Mouse (Mus musculus): ENCODE results near the gene Phf14.
A peak's percentile ranks its signal among the peaks of the same experiment; 100 is the strongest.
"Not testable (repeated sequence)": the region's sequence is repeated elsewhere in the genome, so short reads cannot be mapped to it uniquely, and the experiment has no call there.

Gene Phf14

DNA sequence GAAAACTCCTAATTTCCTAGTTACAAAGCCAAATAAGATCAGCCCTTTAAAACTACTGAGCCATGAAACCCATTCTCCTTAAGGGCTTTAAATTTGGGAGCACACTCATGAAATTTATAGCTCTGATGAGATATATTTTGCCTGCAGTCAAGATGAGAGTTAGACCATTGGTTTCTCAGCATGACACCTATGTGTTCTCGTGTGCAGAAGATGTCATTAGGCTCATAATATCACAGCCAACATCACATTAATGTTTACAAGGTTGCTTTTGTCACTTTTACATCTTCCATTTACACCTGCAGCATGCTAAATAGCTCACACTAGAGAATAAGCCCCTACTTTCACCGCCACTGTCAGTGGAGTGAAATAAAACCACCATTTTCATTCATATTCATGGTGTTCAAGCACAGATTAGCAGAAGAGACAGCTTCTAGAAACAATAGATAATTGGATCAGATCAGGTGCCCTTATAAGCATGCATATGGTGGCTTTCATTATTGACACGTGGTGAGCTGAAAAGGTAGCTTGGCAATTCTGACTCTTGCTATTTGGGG lies 181.9 kb downstream of the Phf14 start:
- DNase-seq (ENCODE audit: low spot score in 2 of 2) = no peak

DNA sequence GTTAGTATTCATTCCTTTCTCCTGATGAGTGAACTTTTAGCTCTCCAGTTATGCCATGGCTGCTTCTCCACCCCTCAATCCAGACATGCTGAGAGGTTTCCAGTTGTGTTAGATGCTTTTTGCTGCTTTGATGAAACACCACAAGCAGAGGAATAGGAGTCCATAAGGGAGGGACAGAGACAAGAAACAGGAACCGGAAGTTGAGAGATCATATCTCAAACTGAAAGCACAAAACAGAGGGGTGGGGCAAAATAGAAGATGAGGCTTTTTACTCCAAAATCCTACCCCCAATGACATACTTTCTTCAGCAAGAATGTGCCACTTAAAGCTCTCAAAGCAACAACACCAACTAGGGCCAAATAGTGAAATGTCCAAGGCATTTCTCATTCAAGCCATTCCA lies 188.1 kb downstream of the Phf14 start:
- no peak for DNase-seq (ENCODE audit: low spot score in 2 of 2)

DNA sequence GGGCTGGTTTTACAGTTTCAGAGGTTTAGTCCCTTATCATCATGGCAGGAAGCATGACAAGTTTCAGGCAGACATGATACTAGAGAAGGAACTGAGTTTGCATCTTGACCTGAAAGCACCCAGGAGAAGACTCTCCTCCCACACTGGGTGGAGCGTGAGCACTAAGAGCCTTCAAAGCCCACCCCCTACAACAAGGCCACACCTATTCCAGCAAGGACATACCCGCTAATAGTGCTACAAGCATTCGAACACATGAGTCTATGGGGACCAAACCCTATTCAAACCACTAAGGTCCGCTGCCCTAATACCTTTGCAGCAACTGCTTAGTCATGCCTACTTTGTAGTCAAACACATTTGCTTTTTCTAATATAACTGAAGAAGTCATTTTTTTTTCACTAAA lies 189.5 kb downstream of the Phf14 start:
- DNase-seq (ENCODE audit: low spot score in 2 of 2) = no peak

DNA sequence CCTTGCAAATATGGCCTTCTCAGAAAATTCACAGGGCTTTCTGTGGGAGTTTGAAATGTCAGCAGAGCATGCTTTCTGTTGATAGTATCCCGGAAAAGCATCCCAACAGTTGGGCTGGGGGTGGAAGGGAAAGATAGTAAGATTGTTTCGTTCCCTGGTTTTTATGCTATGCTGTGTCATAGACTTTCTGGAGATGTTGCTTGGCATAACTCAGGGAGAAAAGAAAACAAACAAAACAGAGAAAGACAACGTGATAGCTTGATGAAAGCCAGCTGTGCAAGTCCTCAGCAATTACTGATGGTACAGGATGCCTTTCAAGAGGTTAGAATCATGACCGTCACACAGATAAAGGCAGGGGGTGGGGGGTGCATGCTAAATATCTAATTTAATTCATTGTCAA lies 197.5 kb downstream of the Phf14 start:
- no peak for DNase-seq (ENCODE audit: low spot score in 2 of 2)

DNA sequence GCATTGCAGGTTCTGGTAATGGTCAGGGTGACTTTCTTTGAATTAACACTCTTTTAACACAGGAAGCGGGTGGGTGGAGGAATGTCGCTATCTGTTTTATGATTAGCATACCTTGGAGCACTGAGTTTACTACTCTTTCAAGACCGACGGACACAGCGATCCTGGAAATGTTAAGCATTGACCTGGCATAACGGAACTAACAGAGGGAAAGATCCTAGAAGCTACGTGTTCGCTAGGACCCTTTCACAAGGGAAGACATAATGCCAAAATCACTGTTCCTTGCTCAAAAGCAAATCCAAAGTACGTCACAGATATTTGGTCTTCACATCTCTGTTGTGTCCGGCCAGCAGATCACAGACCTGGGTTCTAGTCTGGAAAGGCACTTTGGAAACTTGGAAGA lies 199.7 kb downstream of the Phf14 start:
- no peak for DNase-seq (ENCODE audit: low spot score in 2 of 2)

DNA sequence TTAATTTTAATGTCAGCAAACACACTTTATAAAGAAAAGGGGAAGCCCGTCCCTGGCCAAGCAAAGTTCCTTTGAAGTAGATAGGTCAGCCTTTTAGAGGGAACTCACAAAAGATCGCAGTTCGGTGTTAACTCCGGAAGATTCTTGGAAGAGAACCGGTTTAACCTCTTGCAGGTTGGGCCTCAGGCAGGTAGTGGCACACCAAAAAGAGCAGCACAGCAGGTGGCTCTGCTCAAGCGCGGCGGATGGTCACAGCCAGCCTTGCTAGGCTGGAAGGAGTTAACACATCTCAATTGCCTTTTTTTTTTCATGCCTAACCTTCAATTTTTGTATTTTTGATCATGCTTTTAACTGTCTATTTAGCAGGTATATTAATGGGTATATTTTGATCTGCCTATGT lies 200.2 kb downstream of the Phf14 start:
- DNase-seq (ENCODE audit: low spot score in 2 of 2) = no peak

DNA sequence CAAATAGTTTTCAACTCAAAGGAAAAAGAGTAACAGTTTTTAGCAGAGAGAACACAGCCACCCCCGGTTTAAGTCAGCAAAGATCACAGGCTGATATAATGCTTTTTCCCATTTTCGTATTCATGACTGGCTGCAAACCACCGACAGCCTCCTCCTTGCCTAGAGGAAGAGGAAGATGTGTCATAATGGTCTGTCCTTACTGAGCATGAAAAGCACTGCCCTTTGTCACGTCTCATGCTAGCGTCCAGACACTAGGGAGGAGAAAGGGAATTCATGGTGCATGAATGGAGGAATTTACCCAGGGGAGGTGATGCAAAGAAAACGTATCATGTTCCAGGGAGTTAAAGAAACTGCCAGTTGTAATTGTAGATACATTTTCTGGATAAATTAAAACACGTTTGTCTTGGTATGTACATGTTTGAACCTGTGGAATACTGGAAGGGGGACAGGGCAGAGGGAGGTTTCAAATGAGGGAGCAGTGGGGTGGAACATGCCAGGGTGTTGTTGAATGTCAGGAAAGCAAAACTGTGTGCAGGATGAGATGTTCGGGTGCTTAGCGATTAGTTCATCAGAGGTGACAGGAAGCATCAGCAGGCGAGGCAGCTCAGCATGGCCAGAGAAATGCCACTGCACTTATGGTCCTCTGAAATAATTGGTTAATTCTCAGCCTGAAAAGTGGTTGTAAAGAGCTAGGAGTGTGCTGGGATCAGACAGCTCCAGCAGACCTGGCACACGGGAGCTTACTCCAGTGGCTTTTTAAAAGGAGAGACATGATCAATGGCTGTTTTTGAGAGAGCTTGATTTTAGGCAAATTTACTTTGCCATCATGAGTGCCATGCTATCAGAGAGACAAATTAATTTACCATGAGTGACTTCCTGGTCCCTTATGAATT lies 209.6 kb downstream of the Phf14 start:
- DNase-seq (ENCODE audit: low spot score in 2 of 2) = no peak

DNA sequence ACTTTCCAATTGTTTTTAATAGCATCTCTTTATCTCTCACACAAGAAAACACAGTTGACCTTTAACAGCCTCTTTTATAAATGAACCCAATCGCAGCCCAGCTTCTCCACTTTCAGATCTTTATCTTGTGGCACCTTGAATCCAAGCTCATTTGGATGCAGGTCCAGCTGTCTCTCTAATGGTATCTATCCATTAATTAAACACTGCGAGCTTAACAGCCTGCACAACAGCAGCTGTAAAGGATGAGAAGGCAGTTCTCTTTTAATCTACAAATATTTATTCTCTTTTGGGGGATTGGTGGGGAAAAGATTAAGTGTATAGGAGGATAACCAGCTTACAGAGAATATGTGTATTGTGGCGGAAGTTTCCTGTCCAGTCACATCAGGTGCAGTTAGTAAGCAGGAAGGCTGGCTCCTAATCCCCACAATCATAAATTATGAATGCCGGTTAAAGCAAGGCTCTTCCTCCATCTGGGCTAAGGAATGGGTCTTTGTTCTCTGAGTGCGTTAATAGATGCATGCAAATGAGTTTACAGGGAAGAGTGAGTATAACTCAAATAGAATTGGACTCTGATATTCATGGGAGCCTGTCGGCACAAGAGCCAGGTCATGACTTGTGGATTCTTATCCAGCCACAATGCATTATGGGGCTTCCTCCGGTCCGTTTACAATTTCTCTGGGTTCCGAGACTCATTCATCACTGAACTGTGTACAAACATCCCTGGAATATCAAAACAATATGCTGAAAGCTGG lies 210.4 kb downstream of the Phf14 start:
- DNase-seq (ENCODE audit: low spot score in 2 of 2) = no peak

DNA sequence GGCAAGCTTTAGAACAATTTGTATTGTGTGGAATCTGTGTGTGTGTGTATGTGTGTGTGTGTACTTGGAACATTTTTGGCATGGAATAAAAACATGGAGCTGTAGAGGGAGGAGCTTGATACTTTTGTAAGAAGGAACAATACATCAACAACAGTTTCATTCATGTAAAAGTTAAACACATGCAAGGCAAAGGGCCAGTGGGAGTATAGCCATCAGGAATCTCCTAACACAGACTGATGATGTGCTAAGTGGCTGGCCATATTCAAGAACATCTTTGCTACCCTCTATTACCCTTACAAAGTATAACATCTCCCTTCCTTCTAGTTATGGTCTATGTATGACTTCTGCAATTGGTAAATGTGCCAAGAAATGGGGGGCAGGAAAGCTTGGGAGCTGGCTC lies 215.2 kb downstream of the Phf14 start:
- no peak for DNase-seq (ENCODE audit: low spot score in 2 of 2)

DNA sequence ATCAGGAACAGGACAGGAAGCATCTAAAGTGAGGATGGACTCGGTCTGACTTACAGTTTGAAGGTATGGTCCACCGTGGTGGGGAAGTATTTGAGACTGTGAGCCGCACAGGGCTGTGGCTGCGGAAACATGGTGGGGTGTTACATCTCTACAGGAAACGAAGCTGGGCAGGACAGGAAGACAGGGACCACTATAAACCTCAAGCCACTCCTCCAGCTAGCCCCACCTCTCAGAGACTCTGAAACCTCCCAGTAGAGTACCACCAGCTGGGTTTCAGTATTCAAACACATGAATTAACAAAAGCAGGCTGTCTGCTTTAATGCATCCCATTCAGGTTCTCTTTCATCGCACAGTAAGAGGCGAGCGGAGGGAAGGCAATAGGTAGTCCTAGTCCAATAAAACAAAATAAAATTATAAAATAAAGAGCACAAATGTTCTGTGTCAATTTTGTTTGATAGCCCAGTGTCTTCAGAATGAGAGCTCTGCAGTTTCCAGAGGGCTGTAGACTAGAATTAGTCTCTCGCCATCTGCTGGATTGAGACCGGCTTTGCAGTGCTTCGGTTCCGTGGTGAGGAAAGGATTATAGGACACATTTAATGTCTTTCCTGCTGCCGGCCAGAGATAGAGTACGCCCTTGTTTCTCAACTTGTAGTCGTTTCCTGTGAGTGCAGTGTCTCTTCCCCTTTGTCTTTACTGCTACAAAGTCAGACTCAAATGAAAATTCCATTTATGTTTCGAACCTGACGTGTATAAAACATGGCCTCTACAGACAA lies 217.6 kb downstream of the Phf14 start:
- DNase-seq (ENCODE audit: low spot score in 2 of 2) = peak; percentile 16 to 25

DNA sequence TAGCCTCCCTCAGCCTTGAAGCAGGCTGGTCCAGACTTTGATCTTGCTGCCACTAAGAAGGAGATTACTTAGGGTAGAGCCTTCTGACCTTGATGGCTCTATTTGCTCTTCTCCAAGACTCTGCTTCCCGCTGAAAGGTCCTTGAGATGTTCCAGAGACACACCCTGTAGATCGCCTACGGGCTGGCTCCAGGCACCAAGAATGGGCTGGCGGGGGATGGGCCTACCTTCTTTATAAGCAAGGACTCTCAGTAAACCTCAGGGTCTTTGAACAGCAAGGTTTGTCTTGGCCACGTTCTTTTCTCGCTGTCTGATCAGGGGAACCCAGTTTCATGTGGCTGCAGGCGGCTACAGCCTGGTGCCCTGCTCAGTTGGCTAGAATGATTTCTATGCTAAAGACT lies 219.0 kb downstream of the Phf14 start:
- not testable (repeated sequence) for DNase-seq (ENCODE audit: low spot score in 2 of 2)

DNA sequence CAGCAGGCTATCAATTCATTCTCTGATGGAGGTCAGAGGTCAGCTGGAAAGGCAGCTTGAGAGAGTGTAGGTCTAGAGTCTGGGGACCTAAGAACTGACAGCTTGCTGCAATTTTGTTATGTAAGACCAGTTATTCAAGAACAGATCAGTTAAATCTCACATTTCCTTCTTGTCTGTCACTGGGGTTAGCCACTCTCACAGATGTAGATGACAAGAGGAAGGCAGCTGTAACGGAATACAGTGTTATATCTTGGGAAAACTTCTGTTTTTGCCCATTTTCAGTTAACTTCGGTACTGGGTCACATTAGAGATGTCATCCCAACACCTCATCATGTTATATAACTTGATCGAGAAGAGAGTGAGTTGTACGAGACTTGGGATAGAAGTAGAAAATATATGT lies 219.7 kb downstream of the Phf14 start:
- DNase-seq (ENCODE audit: low spot score in 2 of 2) = no peak

Measured in urinary bladder, postnatal 36 days (tissue).